Mouse (Mus musculus) neural tube, embryonic 13.5 days (tissue): ENCODE data around the gene Zfr2. TPM values are rescaled to one million over a fixed set of nuclear protein-coding genes. Genes with fewer than 3 reads are reported as not detected.

Experiments used
- ATAC-seq: fragments of 200-750 bp; cut with Nextera tagmentation; 2 replicates; pipeline ENCODE4 v1.8.0; 2017; ENCODE audit warnings: low read depth, mild to moderate bottlenecking, moderate TSS enrichment, moderate library complexity
- H3K27ac ChIP-seq: fragments of 300-500 bp; sonication (generic); replicated peaks from 2 replicates; pipeline ENCODE4 v1.5.1; 2015; ENCODE audit warnings: moderate library complexity, mild to moderate bottlenecking, inconsistent platforms
- H3K27me3 ChIP-seq: fragments of 300-500 bp; sonication (generic); 2 replicates; pipeline ENCODE4 v1.6.1; 2015; ENCODE audit warnings: mild to moderate bottlenecking, inconsistent platforms
- H3K36me3 ChIP-seq: fragments of 300-500 bp; sonication (generic); 2 replicates; pipeline ENCODE4 v1.6.1; 2015; ENCODE audit warnings: mild to moderate bottlenecking, inconsistent platforms
- H3K4me1 ChIP-seq: fragments of 300-500 bp; sonication (generic); replicated peaks from 2 replicates; pipeline ENCODE4 v1.6.1; 2015; ENCODE audit warnings: inconsistent platforms
- H3K4me2 ChIP-seq: fragments of 300-500 bp; sonication (generic); 2 replicates; pipeline ENCODE4 v1.6.1; 2015; ENCODE audit warnings: inconsistent platforms, mild to moderate bottlenecking, moderate library complexity
- H3K4me3 ChIP-seq: fragments of 300-500 bp; sonication (generic); 2 replicates; pipeline ENCODE4 v1.5.1; 2015; ENCODE audit warnings: mild to moderate bottlenecking, inconsistent platforms
- H3K9ac ChIP-seq: fragments of 300-500 bp; sonication (generic); 2 replicates; pipeline ENCODE4 v1.6.1; 2015; ENCODE audit warnings: moderate library complexity, mild to moderate bottlenecking, inconsistent platforms
- H3K9me3 ChIP-seq: fragments of 300-500 bp; sonication (generic); 2 replicates; pipeline ENCODE4 v1.6.1; 2016; ENCODE audit warnings: inconsistent platforms
- WGBS: fragments of 180-500 bp; shearing (Covaris S2); methylation state at CpG from one replicate; pipeline ENCODE4 v1.1.7; 2015; 5-methylcytosine and 5-hydroxymethylcytosine counted together
- polyA plus RNA-seq: library from polyadenylated mRNA; unstranded; fragments of >200 nt; fragmentation: Nextera tagmentation; extraction: Ambion mirVana; gene quantifications from 2 replicates; pipeline ENCODE4 v1.2.1, GENCODE M21; 2015

Gene Zfr2
- polyA plus RNA-seq, 1 experiment from 2014 or later = 21.7 TPM

DNA sequence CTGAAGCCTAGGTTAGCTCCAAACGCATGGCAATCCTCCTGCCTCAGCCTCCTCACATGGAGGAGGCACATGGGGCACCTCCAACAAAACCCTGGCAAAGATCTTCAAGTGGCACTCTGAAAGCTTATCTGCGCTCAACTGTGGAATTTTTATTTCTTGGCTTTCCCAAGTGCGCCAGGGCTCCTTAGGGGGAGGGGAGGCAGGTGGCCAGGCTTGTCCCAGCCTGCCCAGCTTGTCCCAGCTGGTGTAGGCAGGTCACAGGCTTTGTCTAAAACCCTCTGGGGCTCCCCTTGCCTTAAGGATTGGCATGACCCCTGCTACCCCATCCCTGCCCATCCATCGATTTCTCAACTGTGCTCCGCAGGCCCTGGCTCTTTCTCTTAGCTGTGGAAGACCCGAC lies 51.2 kb downstream of the Zfr2 start:
- peaks cover 70% of the 10 kb centered on the region for H3K27me3 ChIP-seq

DNA sequence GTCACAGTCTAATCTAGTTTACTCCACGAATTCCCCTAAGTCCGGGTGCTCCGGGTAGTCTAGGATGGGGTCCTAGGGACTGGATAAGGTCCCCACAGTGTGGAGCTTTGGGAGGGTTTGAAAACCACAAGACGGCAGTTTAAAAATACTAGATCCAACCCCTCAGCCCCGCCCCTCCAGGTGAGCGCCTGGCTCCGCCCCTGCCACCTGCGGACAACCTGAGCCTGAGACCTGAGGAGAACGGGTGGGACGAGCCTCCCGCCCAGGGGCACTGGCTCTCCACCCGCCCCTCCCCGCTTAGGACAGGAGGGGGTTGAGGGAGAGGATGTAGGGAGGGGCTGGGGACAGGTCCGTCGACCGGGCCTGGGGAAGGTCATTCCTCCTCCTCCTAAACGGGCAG lies 51.8 kb downstream of the Zfr2 start:
- no peak overlapping the region for H3K4me2 ChIP-seq
- no peak overlapping the region for H3K4me3 ChIP-seq
- peaks cover 2% of the 10 kb centered on the region; the same call in 1 of the 2 replicates for H3K4me1 ChIP-seq
- WGBS = 9% methylated on average over 17 of the region's 17 CpGs
- no peaks in the 10 kb centered on the region for H3K36me3 ChIP-seq
- H3K27ac ChIP-seq = no peak overlapping the region
- no peak overlapping the region for H3K9ac ChIP-seq
- peaks cover 69% of the 10 kb centered on the region for H3K27me3 ChIP-seq
- ATAC-seq = no peak
- H3K9me3 ChIP-seq = no peaks in the 10 kb centered on the region

More for the DNA sequence above, 51.2 kb downstream of the Zfr2 start:
- no peaks in the 10 kb centered on the region for H3K36me3 ChIP-seq
- no peak overlapping the region for H3K4me2 ChIP-seq
- WGBS = 44% methylated on average over 6 of the region's 6 CpGs
- H3K9ac ChIP-seq = no peak overlapping the region
- no peaks in the 10 kb centered on the region; the same call in 1 of the 2 replicates for H3K4me1 ChIP-seq
- H3K27ac ChIP-seq = no peak overlapping the region
- H3K9me3 ChIP-seq = no peaks in the 10 kb centered on the region
- no peak for ATAC-seq
- H3K4me3 ChIP-seq = no peak overlapping the region

DNA sequence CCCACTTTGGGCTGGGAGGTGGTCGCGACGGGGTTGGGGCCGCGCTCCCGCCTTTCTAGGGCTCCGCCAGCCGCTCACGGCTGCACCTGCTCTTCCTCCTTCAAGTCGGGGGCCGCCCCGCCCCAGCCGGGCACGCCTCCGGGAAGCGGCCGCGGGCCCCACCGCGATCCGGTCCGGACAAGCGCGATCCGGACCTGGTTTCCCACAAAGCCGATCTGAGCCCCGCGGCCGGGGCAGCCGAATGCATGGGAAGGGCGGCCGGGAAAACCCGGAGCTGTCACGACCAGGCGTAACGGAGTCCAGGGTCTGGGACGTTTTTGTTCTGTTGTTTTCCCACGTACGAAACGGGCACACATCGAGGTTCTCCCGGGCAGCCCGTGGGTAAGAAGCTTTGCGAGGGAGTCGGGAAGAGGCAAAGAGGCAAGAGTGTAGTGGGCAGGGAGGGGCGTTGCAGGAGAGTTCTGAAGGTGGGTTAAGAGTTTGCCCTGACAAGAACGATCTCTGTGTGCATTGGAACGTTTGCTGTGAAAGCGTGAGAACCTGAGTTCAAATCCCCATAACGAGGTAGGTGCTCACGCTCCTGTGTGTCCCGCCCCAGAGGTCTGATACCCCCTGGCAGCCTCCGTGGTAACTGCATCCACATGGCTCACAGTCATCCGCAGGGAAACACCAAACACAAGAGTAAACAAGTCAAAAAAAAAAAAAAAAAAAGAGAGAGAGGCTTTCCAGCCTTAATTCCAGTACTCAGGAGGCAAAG lies 52.9 kb downstream of the Zfr2 start:
- Histone ChIP-seq H3K27ac (no peak overlapping the region), H3K4me3 (peak overlapping the region; percentile 43), H3K9me3 (no peaks in the 10 kb centered on the region), H3K36me3 (no peaks in the 10 kb centered on the region), H3K4me1 (peaks cover 13% of the 10 kb centered on the region), H3K9ac (peak overlapping the region; percentile 72), H3K27me3 (peaks cover 69% of the 10 kb centered on the region), H3K4me2 (peak overlapping the region; percentile 74)
- WGBS = 2% methylated on average over 54 of the region's 54 CpGs
- ATAC-seq = peak; percentile 55

DNA sequence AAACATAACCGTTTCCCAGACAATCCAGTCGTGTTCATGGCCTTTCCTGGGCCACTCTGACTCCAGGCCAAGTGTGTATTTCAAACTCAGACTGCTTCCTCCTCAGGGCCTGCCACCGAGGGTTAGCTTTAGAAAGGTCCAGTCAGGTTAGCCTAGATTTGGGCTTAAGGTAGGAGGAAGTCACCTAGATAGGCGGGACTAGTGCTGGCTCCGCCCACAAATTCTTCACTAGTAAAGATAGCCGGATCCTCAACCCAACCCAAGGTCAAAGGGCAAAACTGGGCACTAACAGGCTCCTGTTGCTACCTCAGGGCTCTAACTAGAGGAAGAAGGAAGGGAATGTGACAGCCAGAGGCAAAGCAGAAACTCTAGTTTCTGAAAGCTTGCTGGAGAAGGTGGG lies 53.6 kb downstream of the Zfr2 start:
- Histone ChIP-seq H3K9me3 (no peaks in the 10 kb centered on the region), H3K27me3 (peaks cover 70% of the 10 kb centered on the region)

DNA sequence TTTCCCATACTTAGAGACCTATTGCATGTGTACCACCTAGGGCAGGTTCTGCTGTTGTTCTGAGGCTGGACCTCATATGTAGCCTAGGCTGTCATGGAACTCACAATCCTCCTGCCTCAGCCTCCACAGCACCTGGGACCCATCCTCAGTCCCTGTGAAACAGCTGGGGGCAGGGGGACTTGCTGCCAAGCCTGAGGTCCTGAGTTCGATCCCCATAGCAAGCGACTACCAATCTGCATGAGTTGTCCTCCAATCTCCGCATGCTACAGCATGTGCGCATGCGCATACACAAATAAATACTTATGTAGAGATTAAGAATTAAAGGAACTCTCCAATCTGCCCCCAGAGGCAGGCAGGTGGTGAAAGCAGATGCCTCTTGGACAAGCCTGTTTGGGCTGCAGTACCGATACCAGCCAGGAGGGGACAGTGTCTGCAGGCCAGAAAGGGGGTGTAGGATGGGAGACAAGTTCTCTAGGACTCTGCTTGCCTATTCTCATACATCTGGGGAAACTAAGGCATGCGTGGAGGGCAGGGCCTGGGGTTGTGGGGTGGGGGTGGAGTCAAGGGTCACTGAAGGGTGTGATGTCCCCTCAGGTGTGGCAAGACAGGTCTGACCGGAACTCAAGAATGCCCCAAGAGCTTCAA lies 54.7 kb downstream of the Zfr2 start:
- H3K4me2 ChIP-seq = no peak overlapping the region
- no peaks in the 10 kb centered on the region for H3K36me3 ChIP-seq
- peaks cover 20% of the 10 kb centered on the region for H3K4me1 ChIP-seq
- H3K4me3 ChIP-seq = no peak overlapping the region
- H3K9me3 ChIP-seq = no peaks in the 10 kb centered on the region
- no peak overlapping the region for H3K9ac ChIP-seq
- H3K27me3 ChIP-seq = peaks cover 69% of the 10 kb centered on the region
- no peak for ATAC-seq
- H3K27ac ChIP-seq = no peak overlapping the region
- WGBS = 61% methylated on average over 8 of the region's 8 CpGs

More for the DNA sequence above, 53.6 kb downstream of the Zfr2 start:
- H3K9ac ChIP-seq = no peak overlapping the region
- H3K36me3 ChIP-seq = no peaks in the 10 kb centered on the region
- 45% methylated on average over 6 of the region's 6 CpGs for WGBS
- H3K4me3 ChIP-seq = no peak overlapping the region
- H3K27ac ChIP-seq = no peak overlapping the region
- no peak overlapping the region for H3K4me2 ChIP-seq
- ATAC-seq = no peak
- peaks cover 20% of the 10 kb centered on the region for H3K4me1 ChIP-seq

DNA sequence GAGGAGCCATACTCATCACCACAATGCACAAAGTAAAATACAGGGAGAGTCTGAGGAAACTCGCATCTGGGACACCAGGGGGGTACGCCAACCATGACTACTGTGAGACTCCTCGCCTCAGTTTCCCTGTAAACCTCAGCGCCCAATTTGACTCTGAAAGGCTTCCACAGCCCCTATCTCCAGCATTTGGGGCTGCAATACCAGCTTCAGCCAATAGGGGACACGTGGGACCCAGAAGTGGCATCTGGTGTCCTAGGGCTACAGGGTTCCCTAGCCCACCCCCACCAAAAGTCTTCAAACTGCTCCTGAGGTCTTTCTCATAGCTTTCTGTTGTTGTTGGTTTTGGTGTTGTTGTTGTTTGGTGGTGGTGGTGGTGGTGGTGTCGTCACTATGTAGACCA lies 55.6 kb downstream of the Zfr2 start:
- Histone ChIP-seq H3K27me3 (peaks cover 60% of the 10 kb centered on the region), H3K4me1 (peaks cover 21% of the 10 kb centered on the region), H3K9me3 (no peaks in the 10 kb centered on the region), H3K9ac (no peak overlapping the region), H3K4me2 (no peak overlapping the region), H3K4me3 (no peak overlapping the region), H3K27ac (no peak overlapping the region), H3K36me3 (no peaks in the 10 kb centered on the region)
- WGBS = 41% methylated on average over 6 of the region's 6 CpGs
- no peak for ATAC-seq

DNA sequence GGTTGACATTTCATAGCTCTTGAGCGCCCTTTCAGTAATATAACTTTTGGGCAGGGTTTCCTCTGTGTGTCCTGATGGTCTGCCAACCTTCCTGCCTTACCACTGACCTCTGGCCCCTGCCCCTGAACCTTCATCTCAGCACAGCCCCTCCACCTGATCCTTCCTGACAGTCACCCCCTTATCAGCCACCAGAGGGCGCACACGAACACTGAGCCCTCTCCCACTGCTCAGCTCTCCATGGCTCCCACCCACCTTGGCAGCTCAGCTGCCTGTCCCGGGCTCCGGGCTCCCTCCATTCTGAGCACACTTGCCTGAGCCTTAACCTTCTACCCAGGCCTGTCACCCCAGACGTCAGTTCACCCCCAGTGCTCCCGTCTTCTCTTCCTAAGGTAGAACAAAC lies 56.3 kb downstream of the Zfr2 start:
- WGBS = 5% methylated on average over 7 of the region's 7 CpGs
- no peak overlapping the region for H3K9ac ChIP-seq
- H3K9me3 ChIP-seq = no peaks in the 10 kb centered on the region
- H3K4me3 ChIP-seq = no peak overlapping the region
- no peak overlapping the region for H3K27ac ChIP-seq
- H3K4me2 ChIP-seq = no peak overlapping the region
- peaks cover 28% of the 10 kb centered on the region for H3K4me1 ChIP-seq
- peaks cover 53% of the 10 kb centered on the region for H3K27me3 ChIP-seq
- H3K36me3 ChIP-seq = no peaks in the 10 kb centered on the region
- ATAC-seq = no peak

DNA sequence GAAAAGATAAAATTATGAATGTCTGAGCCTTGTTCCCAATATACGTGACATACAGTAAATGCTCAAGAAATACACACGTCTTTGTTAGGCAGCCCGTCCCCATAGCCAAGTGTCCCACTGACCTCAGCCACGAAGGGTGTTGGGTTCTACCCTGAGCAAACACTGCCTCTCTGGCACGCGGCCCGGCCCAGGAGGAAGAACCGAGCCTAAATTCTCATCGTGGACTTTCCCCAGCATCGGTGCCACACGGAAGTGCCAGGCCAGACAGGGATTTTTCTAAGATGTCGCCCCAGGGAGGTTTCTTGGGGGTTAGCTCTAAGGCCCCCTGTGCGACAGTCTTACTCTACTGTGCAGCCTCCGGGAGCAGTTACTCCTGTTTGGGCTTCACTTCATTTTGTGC lies 56.9 kb downstream of the Zfr2 start:
- Histone ChIP-seq H3K4me3 (no peak overlapping the region), H3K9me3 (no peaks in the 10 kb centered on the region), H3K36me3 (no peaks in the 10 kb centered on the region), H3K9ac (no peak overlapping the region), H3K4me2 (no peak overlapping the region), H3K27ac (no peak overlapping the region), H3K27me3 (peaks cover 47% of the 10 kb centered on the region), H3K4me1 (peaks cover 33% of the 10 kb centered on the region)
- ATAC-seq = no peak
- 60% methylated on average over 14 of the region's 14 CpGs for WGBS

DNA sequence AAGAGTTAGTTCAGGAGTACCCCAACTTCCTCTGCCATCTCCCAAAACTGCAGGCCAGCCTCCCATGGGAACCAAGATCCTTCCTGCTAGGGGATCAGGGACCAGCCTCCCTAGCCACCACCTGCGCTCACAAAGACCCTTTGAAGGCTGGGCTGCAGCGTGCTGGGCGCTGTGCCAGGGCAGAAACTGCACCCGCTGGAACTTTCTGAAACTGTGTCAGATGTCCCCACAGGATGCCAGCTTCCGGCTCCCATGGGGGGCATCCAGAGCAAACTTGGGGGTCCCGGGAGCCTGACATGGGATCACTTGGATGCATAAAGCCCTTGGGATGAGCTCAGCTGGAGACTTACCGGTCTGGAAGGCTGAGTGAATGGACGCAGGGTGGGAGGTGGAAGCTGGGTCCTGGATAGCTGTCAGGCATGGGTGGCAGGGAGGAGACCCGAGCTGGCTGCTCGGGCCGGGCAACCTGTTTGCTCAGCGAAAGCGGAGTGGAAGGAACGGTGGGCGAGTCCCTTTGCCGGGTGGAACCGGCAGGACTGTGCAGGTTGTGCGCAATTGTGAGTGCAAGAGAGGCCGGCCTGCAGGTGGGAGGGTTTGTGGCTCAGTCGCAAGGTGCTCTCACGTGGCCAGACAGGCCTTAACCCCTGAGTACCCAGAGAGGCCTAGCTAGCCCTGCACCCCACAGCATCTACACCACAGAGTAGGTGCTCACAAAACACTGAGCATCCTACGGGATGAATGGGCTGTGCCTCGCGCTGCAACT lies 57.9 kb downstream of the Zfr2 start:
- ATAC-seq = no peak
- Histone ChIP-seq H3K27me3 (peaks cover 41% of the 10 kb centered on the region), H3K4me2 (no peak overlapping the region), H3K9me3 (no peaks in the 10 kb centered on the region), H3K27ac (no peak overlapping the region), H3K4me1 (peaks cover 44% of the 10 kb centered on the region), H3K9ac (peak overlapping the region; percentile 10; the same call in 1 of the 2 replicates), H3K4me3 (no peak overlapping the region), H3K36me3 (no peaks in the 10 kb centered on the region)
- WGBS = 12% methylated on average over 24 of the region's 24 CpGs

DNA sequence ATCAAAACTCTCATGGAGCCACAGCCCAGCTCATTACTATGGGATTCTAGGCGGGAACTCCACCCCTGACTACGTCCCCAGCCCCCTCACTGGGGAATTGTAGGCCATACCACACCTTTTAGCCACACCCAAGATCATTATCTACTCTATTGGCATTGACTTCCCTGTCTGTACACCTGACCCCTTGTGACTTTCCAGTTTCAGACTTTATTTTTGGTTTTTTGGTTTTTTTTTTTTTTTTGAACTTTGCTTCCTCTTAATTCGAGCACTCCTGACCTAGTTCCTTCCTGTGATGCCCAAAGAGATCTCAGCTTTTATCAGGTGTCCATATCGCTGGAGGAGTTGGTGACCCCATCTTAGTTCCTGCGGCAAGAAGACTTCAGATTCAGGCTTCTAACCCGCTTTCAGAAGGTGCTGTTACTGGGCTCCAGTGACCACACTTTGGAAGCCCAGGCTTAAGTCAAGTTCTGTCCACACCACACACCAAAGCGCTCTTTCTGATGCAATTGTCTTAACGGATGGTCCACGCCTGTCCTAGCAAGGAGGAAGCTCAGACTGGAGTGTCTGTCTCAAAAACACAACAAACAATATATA lies 58.7 kb downstream of the Zfr2 start, which contains the start of gene Tjp3:
Tjp3 (minus strand) TSS at position 71 of the 594 bp plus-strand sequence.
- Histone ChIP-seq H3K4me2 (peak within 1 kb of the TSS; percentile 90; the same call in 1 of the 2 replicates), H3K27ac (no peak within 1 kb of the TSS), H3K27me3 (peaks cover 39% of the 10 kb centered on the region), H3K9me3 (no peaks in the 10 kb centered on the region), H3K4me3 (peak within 1 kb of the TSS; percentile 88), H3K9ac (peak within 1 kb of the TSS; percentile 10; the same call in 1 of the 2 replicates), H3K36me3 (0 out of 2 replicates have a peak, but pooled peaks cover 1% of the 10 kb centered on the region), H3K4me1 (peaks cover 47% of the 10 kb centered on the region)
- no peak for ATAC-seq
- WGBS = 77% methylated on average over 9 of the region's 9 CpGs

DNA sequence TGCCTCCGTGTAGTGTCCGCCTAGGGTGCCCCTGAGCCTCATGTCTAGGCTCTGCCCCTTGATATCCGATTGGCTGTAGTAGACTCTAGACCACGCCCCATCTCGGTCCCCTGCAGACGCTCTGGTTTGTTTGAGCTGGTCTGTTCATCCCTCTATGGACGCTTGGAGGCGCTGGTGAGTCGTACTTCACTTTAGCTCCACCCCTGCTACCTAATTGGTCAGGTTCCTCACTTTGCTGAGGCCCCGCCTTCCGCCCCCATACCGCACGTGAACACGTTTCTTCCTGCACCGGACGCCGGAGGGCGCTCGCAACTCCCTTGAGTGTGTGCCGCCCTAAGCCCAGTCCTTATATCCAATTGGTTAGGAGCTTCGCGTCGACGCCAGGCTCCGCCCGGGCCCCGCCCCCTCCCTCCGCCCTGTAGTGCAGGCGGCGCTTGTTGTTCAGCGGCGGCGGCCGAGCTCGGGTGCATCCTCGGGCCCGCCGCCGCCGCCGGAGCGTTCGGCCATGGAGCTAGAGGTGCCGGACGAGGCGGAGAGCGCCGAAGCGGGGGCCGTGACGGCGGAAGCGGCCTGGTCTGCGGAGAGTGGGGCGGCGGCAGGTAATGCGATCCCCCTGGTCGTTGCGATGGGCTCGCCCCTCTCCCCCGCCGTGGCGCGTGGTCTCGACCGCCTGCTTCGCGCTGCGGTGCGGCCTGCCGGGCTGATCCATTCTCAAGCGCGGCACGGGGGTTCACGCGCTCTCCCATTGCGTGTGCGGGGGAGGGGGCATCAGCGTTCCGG lies 59.8 kb downstream of the Zfr2 start, which contains the start of gene Pip5k1c:
Pip5k1c (plus strand) TSS at position 410 of the 780 bp plus-strand sequence.
- ATAC-seq = peak; percentile 93
- Histone ChIP-seq H3K9ac (peak within 1 kb of the TSS; percentile 92), H3K9me3 (no peaks in the 10 kb centered on the region), H3K4me1 (peaks cover 47% of the 10 kb centered on the region), H3K4me3 (peak within 1 kb of the TSS; percentile 88), H3K27ac (peak within 1 kb of the TSS; percentile 90), H3K4me2 (peak within 1 kb of the TSS; percentile 90), H3K36me3 (0 out of 2 replicates have a peak, but pooled peaks cover 2% of the 10 kb centered on the region), H3K27me3 (peaks cover 27% of the 10 kb centered on the region)
- under 1% methylated on average over 79 of the region's 80 CpGs for WGBS
